Mouse (Mus musculus) kidney, postnatal 0 days (tissue): ENCODE data around the gene Pcp2. TPM values are rescaled to one million over a fixed set of nuclear protein-coding genes. Genes with fewer than 3 reads are reported as not detected.

ENCODE experiments used
- ATAC-seq: fragments of 200-750 bp; cut with Nextera tagmentation; replicated peaks from 2 replicates; pipeline ENCODE4 v1.8.0; 2017; ENCODE audit warnings: low read depth, moderate number of reproducible peaks, moderate TSS enrichment, moderate library complexity; ENCODE audit not compliant: low FRiP score
- DNase-seq: peaks from one replicate; pipeline ENCODE4 v3.0.0-alpha.2; 2016; ENCODE audit warnings: low spot score
- H3K27ac ChIP-seq: fragments of 300-500 bp; sonication (generic); 2 replicates; pipeline ENCODE4 v1.5.1; 2014; ENCODE audit warnings: mild to moderate bottlenecking
- H3K27me3 ChIP-seq: fragments of 300-500 bp; sonication (generic); 2 replicates; pipeline ENCODE4 v1.6.1; 2014; ENCODE audit warnings: low read length, mixed read lengths; ENCODE audit not compliant: insufficient read depth
- H3K36me3 ChIP-seq: fragments of 300-500 bp; sonication (generic); 2 replicates; pipeline ENCODE4 v1.6.1; 2014; ENCODE audit warnings: low read length, mixed read lengths; ENCODE audit not compliant: insufficient read depth
- H3K4me1 ChIP-seq: fragments of 300-500 bp; sonication (generic); replicated peaks from 2 replicates; pipeline ENCODE4 v1.6.1; 2014; ENCODE audit warnings: antibody characterized with exemption, low read length, mixed read lengths; ENCODE audit not compliant: insufficient read depth
- H3K4me2 ChIP-seq: fragments of 300-500 bp; sonication (generic); 2 replicates; pipeline ENCODE4 v1.6.1; 2014; ENCODE audit warnings: mild to moderate bottlenecking, low read length, moderate library complexity, mixed read lengths
- H3K4me3 ChIP-seq: fragments of 300-500 bp; sonication (generic); replicated peaks from 2 replicates; pipeline ENCODE4 v1.5.1; 2014; ENCODE audit warnings: low read depth, low read length
- H3K9ac ChIP-seq: fragments of 300-500 bp; sonication (generic); 2 replicates; pipeline ENCODE4 v1.6.1; 2014; ENCODE audit warnings: low read depth, low read length
- H3K9me3 ChIP-seq: fragments of 300-500 bp; sonication (generic); replicated peaks from 2 replicates; pipeline ENCODE4 v1.6.1; 2016; ENCODE audit warnings: low read length, inconsistent platforms, mixed read lengths
- CTCF ChIP-seq: IDR thresholded peaks from 2 replicates; pipeline ENCODE4 v1.5.1; 2016; ENCODE audit warnings: antibody characterized with exemption, low read depth, mild to moderate bottlenecking, moderate library complexity
- WGBS: fragments of 180-500 bp; shearing (Covaris S2); extraction: QIAGEN DNeasy Blood & Tissue Kit; methylation state at CpG from one replicate; pipeline ENCODE4 v1.1.7; 2014; 5-methylcytosine and 5-hydroxymethylcytosine counted together
- polyA plus RNA-seq: library from polyadenylated mRNA; unstranded; fragments of >200 nt; fragmentation: Nextera tagmentation; extraction: Ambion mirVana; gene quantifications from 2 replicates; pipeline ENCODE4 v1.2.1, GENCODE M21; 2015

Gene Pcp2
- polyA plus RNA-seq, 1 experiment from 2014 or later: not detected

DNA sequence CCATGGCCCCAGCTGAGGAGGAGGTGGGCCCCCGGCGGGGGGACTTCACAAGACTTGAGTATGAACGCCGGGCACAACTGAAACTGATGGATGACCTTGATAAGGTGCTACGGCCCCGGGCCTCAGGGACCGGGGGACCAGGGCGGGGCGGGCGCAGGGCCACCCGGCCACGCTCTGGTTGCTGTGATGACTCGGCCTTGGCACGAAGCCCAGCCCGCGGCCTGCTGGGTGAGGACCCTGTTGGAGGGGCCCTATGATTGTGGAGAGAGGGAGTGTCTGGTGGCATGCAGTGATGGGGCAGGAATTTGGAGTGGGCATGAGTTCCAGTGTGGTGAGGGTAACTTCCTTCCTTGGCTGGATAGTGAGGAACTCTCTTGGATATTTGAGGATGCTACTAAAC lies 18.8 kb downstream of the Pcp2 start:
- Histone ChIP-seq H3K9ac (no peak overlapping the region), H3K27ac (peak overlapping the region; percentile 25; the same call in 1 of the 2 replicates), H3K27me3 (no peaks in the 10 kb centered on the region), H3K36me3 (peaks cover 28% of the 10 kb centered on the region), H3K4me2 (no peak overlapping the region), H3K4me1 (no peaks in the 10 kb centered on the region), H3K9me3 (no peaks in the 10 kb centered on the region), H3K4me3 (no peak overlapping the region)
- no peak for TF ChIP-seq CTCF
- DNase-seq (no peak), ATAC-seq (no peak)
- 68% methylated on average over 16 of the region's 16 CpGs for WGBS

DNA sequence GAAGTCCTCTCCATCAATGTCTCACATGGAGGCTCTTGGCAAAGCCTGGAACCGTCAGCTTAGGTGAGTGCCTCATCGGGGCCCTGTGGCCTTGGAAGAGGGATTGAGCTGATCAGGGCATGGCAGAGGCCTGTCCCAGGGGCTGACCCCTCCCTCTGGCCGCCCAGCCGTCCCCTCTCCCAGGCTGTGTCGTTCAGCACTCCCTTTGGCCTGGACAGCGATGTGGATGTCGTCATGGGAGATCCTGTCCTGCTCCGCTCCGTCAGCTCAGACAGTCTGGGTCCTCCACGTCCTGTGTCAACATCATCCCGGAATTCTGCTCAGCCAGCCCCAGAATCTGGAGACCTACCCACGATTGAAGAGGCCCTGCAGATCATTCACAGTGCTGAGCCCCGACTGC lies 21.9 kb downstream of the Pcp2 start:
- no peaks in the 10 kb centered on the region for H3K27me3 ChIP-seq
- WGBS: 64% methylated on average over 13 of the region's 13 CpGs
- H3K27ac ChIP-seq: no peak overlapping the region
- no peak for ATAC-seq
- no peak overlapping the region for H3K4me3 ChIP-seq
- DNase-seq: no peak
- no peaks in the 10 kb centered on the region for H3K9me3 ChIP-seq
- no peak for TF ChIP-seq CTCF
- H3K9ac ChIP-seq: no peak overlapping the region
- no peaks in the 10 kb centered on the region for H3K4me1 ChIP-seq
- no peak overlapping the region for H3K4me2 ChIP-seq
- 0 out of 2 replicates have a peak, but pooled peaks cover 5% of the 10 kb centered on the region for H3K36me3 ChIP-seq

DNA sequence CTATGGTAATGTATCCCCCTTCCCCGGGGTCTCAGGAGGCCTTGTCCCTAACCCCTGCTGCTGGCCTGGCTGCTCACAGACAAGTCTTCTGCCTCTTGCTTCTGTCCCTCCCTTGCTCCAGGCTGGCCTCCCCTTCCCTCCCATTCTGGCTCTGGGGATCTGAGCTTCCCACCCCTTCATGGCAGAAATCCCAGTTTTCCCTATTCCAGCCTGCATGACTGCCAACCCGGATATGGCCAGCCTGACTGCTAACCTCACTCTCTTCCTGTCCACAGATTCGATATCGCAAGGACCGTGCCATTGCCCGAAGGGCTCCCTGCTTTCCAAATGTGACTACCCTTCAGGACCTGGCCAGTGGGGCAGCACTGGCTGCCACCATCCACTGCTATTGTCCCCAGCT lies 24.9 kb downstream of the Pcp2 start:
- no peak overlapping the region for H3K27ac ChIP-seq
- H3K4me2 ChIP-seq: no peak overlapping the region
- no peak for ATAC-seq
- peaks cover 3% of the 10 kb centered on the region; the same call in 1 of the 2 replicates for H3K4me1 ChIP-seq
- no peaks in the 10 kb centered on the region for H3K9me3 ChIP-seq
- H3K9ac ChIP-seq: no peak overlapping the region
- no peak overlapping the region for H3K4me3 ChIP-seq
- no peak for TF ChIP-seq CTCF
- H3K36me3 ChIP-seq: 0 out of 2 replicates have a peak, but pooled peaks cover 4% of the 10 kb centered on the region
- H3K27me3 ChIP-seq: no peaks in the 10 kb centered on the region
- 80% methylated on average over 6 of the region's 6 CpGs for WGBS
- no peak for DNase-seq

DNA sequence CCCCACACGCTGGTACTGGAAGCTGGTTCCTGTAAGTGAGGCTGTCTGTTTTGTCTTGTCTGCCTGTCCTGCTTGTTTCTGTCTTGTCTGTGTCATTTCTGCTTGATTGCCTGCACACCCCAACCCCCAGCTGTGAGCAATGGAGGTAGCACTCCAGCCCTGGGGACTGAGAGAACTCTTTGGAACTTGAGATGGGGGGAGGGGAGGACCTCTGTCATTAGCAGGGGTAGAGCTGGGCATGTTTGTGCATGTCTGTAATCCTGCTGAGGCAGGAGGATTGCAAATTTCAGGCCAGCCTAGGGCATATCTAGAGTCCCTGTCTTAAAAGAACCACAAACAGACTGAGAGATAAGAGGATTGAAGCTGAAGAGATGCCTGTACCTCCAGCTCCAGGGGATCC lies 26.1 kb downstream of the Pcp2 start:
- 82% methylated on average over 1 of the region's 1 CpGs for WGBS
- DNase-seq (no peak), ATAC-seq (no peak)
- Histone ChIP-seq H3K27ac (no peak overlapping the region), H3K9me3 (no peaks in the 10 kb centered on the region), H3K27me3 (no peaks in the 10 kb centered on the region), H3K9ac (no peak overlapping the region), H3K4me1 (peaks cover 3% of the 10 kb centered on the region; the same call in 1 of the 2 replicates), H3K4me3 (no peak overlapping the region), H3K4me2 (no peak overlapping the region), H3K36me3 (0 out of 2 replicates have a peak, but pooled peaks cover 4% of the 10 kb centered on the region)
- no peak for TF ChIP-seq CTCF

DNA sequence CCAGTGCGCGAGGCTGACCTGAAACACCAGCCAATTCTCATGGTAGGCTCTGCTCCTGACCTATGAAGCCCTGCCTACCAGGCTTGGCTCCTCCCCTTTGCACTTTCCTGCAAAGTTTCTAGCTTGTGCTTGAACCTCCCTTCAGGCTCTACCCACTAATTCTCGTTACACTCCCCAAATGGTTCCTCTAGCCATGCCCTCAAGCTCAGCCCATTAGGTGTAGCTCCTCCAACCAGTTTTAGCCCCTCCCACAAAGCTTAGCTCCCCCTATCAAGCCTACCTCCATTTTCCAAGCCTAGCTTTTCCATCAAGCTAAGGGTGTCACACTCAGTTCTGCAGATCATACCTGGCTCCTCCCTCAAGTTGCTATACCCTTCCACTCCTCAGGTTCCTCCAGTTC lies 27.3 kb downstream of the Pcp2 start:
- Histone ChIP-seq H3K27me3 (no peaks in the 10 kb centered on the region), H3K9me3 (no peaks in the 10 kb centered on the region), H3K4me3 (no peak overlapping the region), H3K9ac (no peak overlapping the region), H3K4me2 (no peak overlapping the region), H3K27ac (no peak overlapping the region), H3K36me3 (no peaks in the 10 kb centered on the region), H3K4me1 (peaks cover 3% of the 10 kb centered on the region; the same call in 1 of the 2 replicates)
- no peak for TF ChIP-seq CTCF
- ATAC-seq (no peak), DNase-seq (no peak)
- 89% methylated on average over 3 of the region's 3 CpGs for WGBS

DNA sequence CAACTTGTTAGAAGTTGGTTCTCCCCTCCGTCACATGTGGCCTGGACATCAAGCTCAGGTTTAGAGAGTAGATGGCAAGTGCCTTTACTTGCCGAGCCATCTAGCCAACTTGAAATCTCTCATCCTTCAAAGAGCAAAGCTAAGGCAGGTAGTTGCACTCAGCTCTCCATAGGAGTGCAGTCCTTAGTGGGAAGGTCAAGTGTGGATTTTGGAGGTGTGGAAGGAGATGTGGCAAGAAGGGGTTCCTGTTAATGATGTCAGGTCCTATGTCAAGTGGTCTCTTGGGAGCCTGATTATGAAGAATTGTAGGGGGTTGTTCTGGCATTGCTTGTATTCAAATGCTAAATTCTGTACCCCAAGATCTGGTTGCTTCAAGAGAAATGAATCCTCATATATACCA lies 30.9 kb downstream of the Pcp2 start:
- DNase-seq (no peak), ATAC-seq (no peak)
- TF ChIP-seq CTCF: no peak
- H3K27ac ChIP-seq: no peak overlapping the region
- no peak overlapping the region for H3K4me2 ChIP-seq
- no peak overlapping the region for H3K9ac ChIP-seq
- WGBS: 85% methylated on average over 2 of the region's 2 CpGs
- H3K36me3 ChIP-seq: no peaks in the 10 kb centered on the region
- peaks cover 3% of the 10 kb centered on the region; the same call in 1 of the 2 replicates for H3K4me1 ChIP-seq
- no peak overlapping the region for H3K4me3 ChIP-seq
- H3K9me3 ChIP-seq: no peaks in the 10 kb centered on the region
- H3K27me3 ChIP-seq: no peaks in the 10 kb centered on the region

DNA sequence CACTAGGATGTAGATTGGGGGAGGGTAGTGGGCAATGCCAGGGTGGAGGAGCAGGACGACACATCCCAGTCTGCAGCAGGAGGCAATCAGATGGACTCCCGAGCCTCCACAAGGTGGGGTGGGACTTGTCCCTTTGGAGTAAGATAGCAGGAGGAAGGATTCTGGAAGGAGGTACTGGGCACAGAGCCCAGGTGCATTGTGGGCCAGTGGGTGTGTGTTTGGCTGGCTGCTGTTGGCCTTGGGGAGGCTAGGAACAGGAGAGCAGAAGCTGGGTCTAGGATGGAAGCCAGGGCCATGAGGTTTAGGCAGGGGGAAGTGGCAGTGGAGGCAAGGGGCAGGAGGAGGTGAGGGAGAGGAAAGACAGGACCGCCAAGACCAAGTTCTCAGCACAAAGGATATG lies 31.9 kb downstream of the Pcp2 start:
- Histone ChIP-seq H3K27me3 (no peaks in the 10 kb centered on the region), H3K9ac (no peak overlapping the region), H3K4me3 (no peak overlapping the region), H3K27ac (no peak overlapping the region), H3K4me2 (no peak overlapping the region), H3K9me3 (no peaks in the 10 kb centered on the region), H3K4me1 (peaks cover 3% of the 10 kb centered on the region; the same call in 1 of the 2 replicates), H3K36me3 (no peaks in the 10 kb centered on the region)
- DNase-seq (no peak), ATAC-seq (no peak)
- 75% methylated on average over 3 of the region's 3 CpGs for WGBS
- no peak for TF ChIP-seq CTCF
